Mouse (Mus musculus) left cerebral cortex, postnatal 25 days (tissue): ENCODE data around the gene Cldn22. TPM values are rescaled to one million over a fixed set of nuclear protein-coding genes. Genes with fewer than 3 reads are reported as not detected.
A peak's percentile ranks its signal among the peaks of the same experiment; 100 is the strongest.

Experiments
- DNase-seq, 2 experiments: peaks; one replicate each; pipeline ENCODE4 v3.0.0; 2022; ENCODE audit warnings: low spot score in 2 of 2, mixed read lengths in 1 of 2
- intact Hi-C: fragments of 180-260 bp; cut with DNase I; formaldehyde crosslinking; loops from one replicate; pipeline ENCODE4 v1.15.1; 2025
- total RNA-seq, 2 experiments: library from RNA; stranded (reverse); gene quantifications; 2 replicates each; pipeline ENCODE4 v1.2.3; 2021

Cldn22 gene
- total RNA-seq, 2 experiments from 2014 or later = 0.46 to 0.62 TPM

- intact Hi-C loops = loop anchor here (5.0 kb wide), 1 partner anchor 83 kb away; no protein-coding TSS in a partner anchor
- no peak for DNase-seq
Observed at GRCm38 (mm10) chr8:47825596-47825995, 1.3 kb downstream of the Cldn22 start.

- intact Hi-C loops = loop anchor here (5.0 kb wide), 1 partner anchor 85 kb away; no protein-coding TSS in a partner anchor
- no peak for DNase-seq
Observed at GRCm38 (mm10) chr8:47826911-47827310, 2.6 kb downstream of the Cldn22 start.

GRCm38 (mm10) chr8:47832616-47833015 lies 8.3 kb downstream of the Cldn22 start:
- intact Hi-C loops = no loop called here

GRCm38 (mm10) chr8:47833944-47834343 lies 9.7 kb downstream of the Cldn22 start:
- no peak for DNase-seq
- intact Hi-C loops = no loop called here

More at GRCm38 (mm10) chr8:47832616-47833015, 8.3 kb downstream of the Cldn22 start:
- no peak for DNase-seq

- DNase-seq = peak in 1 of 2 experiments; percentile 33
- intact Hi-C loops = loop anchor here (2.0 kb wide), 1 partner anchor 100 kb away; no protein-coding TSS in a partner anchor
Observed at GRCm38 (mm10) chr8:47843063-47843462, 18.8 kb downstream of the Cldn22 start.

GRCm38 (mm10) chr8:47843651-47844050 lies 19.4 kb downstream of the Cldn22 start:
- DNase-seq = no peak
- intact Hi-C loops = loop anchor here (2.0 kb wide), 1 partner anchor 101 kb away; no protein-coding TSS in a partner anchor

- intact Hi-C loops = no loop called here
Observed at GRCm38 (mm10) chr8:47845956-47846355, 21.7 kb downstream of the Cldn22 start.

GRCm38 (mm10) chr8:47847161-47847560 lies 22.9 kb downstream of the Cldn22 start:
- intact Hi-C loops = no loop called here
- no peak for DNase-seq

More at GRCm38 (mm10) chr8:47845956-47846355, 21.7 kb downstream of the Cldn22 start:
- no peak for DNase-seq

GRCm38 (mm10) chr8:47847931-47848330 lies 23.6 kb downstream of the Cldn22 start:
- intact Hi-C loops = no loop called here
- DNase-seq = no peak

GRCm38 (mm10) chr8:47849842-47850241 lies 25.6 kb downstream of the Cldn22 start:
- no peak for DNase-seq
- intact Hi-C loops = no loop called here

- peak in 1 of 2 experiments; percentile 42 for DNase-seq
Observed at GRCm38 (mm10) chr8:47851824-47852502, 27.7 kb downstream of the Cldn22 start.

GRCm38 (mm10) chr8:47852737-47853136 lies 28.5 kb downstream of the Cldn22 start:
- DNase-seq = no peak
- intact Hi-C loops = no loop called here

More at GRCm38 (mm10) chr8:47851824-47852502, 27.7 kb downstream of the Cldn22 start:
- intact Hi-C loops = no loop called here

- no peak for DNase-seq
- intact Hi-C loops = no loop called here
Observed at GRCm38 (mm10) chr8:47853356-47853755, 29.1 kb downstream of the Cldn22 start.

GRCm38 (mm10) chr8:47859259-47859658 lies 35.0 kb downstream of the Cldn22 start:
- intact Hi-C loops = no loop called here
- peak; percentile 47 to 81 for DNase-seq

GRCm38 (mm10) chr8:47866568-47866967 lies 42.3 kb downstream of the Cldn22 start:
- no peak for DNase-seq
- intact Hi-C loops = no loop called here

- intact Hi-C loops = loop anchor here (1.0 kb wide), 1 partner anchor 149 kb away; no protein-coding TSS in a partner anchor
- DNase-seq = peak; percentile 86 to 89
Observed at GRCm38 (mm10) chr8:47867067-47867466, 42.8 kb downstream of the Cldn22 start.

GRCm38 (mm10) chr8:47872361-47873107 lies 48.3 kb downstream of the Cldn22 start:
- intact Hi-C loops = loop anchor here (5.0 kb wide), 1 partner anchor 70 kb away; no protein-coding TSS in a partner anchor
- peak; percentile 48 to 61 for DNase-seq

GRCm38 (mm10) chr8:47874497-47875178 lies 50.4 kb downstream of the Cldn22 start:
- intact Hi-C loops = loop anchor here (5.0 kb wide), 1 partner anchor 68 kb away; no protein-coding TSS in a partner anchor
- no peak for DNase-seq
